Mouse (Mus musculus) ES-E14 (cell line): Measurements from ENCODE around the gene Zfp704.

Experiments used
- CHD2 ChIP-seq: IDR thresholded peaks from 2 replicates; pipeline ENCODE4 v1.6.1; 2014; ENCODE audit warnings: mild to moderate bottlenecking, low read depth, low read length, inconsistent platforms
- HCFC1 ChIP-seq: IDR thresholded peaks from 2 replicates; pipeline ENCODE4 v1.6.1; 2012; ENCODE audit warnings: low read length, inconsistent platforms, borderline replicate concordance; ENCODE audit not compliant: insufficient read depth
- ZC3H11A ChIP-seq: IDR thresholded peaks from 2 replicates; pipeline ENCODE4 v1.6.1; 2012; ENCODE audit warnings: low read depth, mild to moderate bottlenecking, inconsistent platforms, low read length, borderline replicate concordance

- no peak for TF ChIP-seq CHD2
- TF ChIP-seq HCFC1 = no peak
- TF ChIP-seq ZC3H11A = no peak
Observed at GRCm38 (mm10) chr3:9480936-9481335, 128.9 kb downstream of the Zfp704 start.
